Mouse (Mus musculus) c-Kit-negative CD71-positive TER-119-positive erythroid progenitor cells, embryonic 14.5 days (primary cell): Measurements from ENCODE around the gene Depdc5.
"Not testable (repeated sequence)": the region's sequence is repeated elsewhere in the genome, so short reads cannot be mapped to it uniquely, and the experiment has no call there.

ENCODE experiments used
- DNase-seq: peaks from one replicate; pipeline ENCODE4 v3.0.0-alpha.2; 2013; ENCODE audit warnings: low read depth, low spot score

The Depdc5 gene

GRCm38 (mm10) chr5:32907496-32907895, 44.0 kb downstream of the Depdc5 start:
- no peak for DNase-seq

DNA sequence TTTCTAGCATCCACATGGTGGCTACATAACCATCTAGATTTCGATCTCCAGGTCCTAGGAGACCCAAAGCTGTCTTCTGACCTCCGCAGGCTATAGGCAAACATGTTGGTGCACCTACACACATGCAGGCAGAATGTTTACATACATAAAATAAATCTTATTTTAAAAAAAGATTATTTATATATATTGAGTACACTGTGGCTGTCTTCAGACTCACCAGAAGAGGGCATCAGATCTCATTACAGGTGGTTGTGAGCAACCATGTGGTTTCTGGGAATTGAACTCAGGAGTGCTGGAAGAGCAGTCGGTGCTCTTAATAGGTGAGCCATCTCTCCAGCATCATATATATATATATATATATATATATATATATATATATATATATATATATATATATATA, 50.6 kb downstream of the Depdc5 start:
- no peak for DNase-seq

GRCm38 (mm10) chr5:32919281-32919680, 55.8 kb downstream of the Depdc5 start:
- DNase-seq = not testable (repeated sequence)

GRCm38 (mm10) chr5:32922906-32923305, 59.4 kb downstream of the Depdc5 start:
- DNase-seq = no peak

- no peak for DNase-seq
These were observed 67.3 kb downstream of the Depdc5 start for GRCm38 (mm10) chr5:32930761-32931160.

DNA sequence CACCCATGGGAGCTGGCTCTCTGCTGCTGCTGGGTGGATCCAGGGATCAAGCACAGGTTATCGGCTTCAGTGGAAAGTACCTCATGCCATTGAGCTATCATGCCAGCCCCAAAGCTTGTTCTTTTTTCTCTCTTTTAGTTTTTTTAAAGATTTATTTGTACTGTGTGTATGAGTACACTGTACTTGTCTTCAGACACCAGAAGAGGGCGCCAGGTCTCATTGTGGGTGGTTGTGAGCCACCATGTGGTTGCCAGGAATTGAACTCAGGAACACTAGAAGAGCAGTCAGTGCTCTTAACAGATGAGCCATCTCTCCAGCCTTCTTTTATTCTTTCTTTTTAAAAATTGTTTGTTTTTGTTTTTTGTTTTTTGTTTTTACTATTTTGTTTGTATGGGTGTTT, 71.2 kb downstream of the Depdc5 start:
- DNase-seq = no peak

- no peak for DNase-seq
These were observed 77.1 kb downstream of the Depdc5 start for GRCm38 (mm10) chr5:32940586-32940985.

DNA sequence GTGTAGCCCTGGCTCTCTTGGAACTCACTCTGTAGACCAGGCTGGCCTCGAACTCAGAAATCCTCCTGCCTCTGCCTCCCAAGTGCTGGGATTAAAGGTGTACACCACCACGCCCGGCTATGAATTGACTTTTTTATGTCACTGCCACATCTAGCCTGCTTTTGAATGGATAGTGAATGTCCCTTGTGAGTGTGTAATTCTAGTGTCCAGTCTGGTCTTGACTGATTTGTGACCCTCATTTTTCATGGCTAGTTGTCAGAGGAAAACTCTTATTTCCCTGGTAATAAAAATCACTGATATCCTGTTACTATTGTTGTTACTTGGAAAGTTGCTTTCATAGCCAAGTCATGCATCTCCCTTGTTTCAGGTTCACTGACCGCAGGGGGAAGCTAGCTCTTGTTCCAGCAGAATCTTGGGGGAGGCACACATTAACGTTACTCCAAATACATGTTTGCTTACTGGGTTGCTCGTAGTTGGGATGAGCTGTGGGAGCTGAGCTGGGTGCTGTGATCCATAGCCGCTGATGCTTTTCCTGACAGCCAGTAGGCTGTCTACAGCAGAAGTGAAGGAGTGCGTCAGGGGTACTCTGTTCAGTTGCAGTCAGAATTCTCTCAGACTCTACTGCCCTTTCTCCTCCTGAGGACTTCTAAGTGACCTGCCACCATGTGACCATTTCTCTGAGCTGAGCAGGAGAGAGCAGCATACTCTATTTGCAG, 77.9 kb downstream of the Depdc5 start:
- DNase-seq = no peak

DNA sequence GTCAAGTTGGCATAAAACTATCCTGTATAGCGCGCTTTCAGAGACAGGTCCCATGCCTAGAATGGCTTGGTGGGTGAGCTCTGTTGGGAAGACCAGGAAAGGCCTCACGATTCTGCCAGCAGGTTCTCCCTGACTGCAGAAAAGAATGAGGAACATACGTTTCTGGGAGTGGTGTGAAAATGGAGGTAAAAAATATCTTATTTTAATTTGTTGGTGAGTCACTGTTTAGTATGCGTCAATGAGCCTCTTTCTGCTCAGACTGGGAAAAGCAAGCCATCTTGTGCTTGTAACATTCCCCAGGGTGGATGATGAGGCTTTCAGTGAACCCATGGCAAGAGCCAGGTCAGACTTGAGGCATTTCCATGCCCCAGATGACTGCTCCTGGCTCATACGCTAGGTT, 86.6 kb downstream of the Depdc5 start:
- DNase-seq = no peak

- peak; percentile 31 for DNase-seq
These were observed 87.3 kb downstream of the Depdc5 start for GRCm38 (mm10) chr5:32950702-32951274.

DNA sequence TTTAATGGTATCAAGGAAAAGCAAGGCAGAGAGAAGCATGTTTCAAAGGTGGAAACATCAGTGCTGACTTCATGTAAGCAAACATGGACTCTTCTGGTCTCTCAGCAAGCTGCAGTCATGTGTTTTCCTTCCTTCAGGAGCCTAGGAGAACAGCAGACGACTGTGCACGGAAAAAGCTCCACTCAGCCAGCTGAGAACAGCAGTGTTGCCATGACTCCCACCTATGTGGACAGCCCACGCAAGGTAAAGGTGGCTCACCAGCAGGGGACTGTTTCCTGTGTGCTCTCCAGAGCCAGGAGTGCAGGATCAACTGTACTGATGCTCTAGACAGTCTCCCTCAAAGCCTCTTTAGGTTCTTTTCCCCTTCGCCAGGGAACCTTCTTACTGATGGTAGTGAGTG, 92.2 kb downstream of the Depdc5 start:
- DNase-seq = no peak

- no peak for DNase-seq
These were observed 98.1 kb downstream of the Depdc5 start for GRCm38 (mm10) chr5:32961616-32962015.

DNA sequence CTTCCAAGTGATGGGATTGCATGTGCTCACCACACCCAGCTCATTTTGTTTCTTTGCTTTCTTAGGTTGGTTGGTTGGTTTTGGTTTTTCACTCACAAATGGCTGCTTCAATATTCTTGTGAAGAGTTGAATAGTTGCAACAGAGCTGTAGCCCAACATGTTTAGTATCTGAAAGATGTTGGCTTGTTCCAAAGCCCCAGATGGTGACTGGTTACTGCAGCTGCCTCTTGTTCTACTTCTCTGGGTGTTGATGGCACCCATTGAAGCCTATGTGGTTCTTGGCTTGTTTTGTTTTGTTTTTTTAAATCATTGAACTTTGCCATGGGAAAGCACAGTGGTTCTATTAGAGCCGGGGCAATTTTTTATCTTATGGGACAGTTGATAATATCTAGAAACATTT, 99.1 kb downstream of the Depdc5 start:
- DNase-seq = no peak

- no peak for DNase-seq
These were observed 113.0 kb downstream of the Depdc5 start for GRCm38 (mm10) chr5:32976541-32976940.

DNA sequence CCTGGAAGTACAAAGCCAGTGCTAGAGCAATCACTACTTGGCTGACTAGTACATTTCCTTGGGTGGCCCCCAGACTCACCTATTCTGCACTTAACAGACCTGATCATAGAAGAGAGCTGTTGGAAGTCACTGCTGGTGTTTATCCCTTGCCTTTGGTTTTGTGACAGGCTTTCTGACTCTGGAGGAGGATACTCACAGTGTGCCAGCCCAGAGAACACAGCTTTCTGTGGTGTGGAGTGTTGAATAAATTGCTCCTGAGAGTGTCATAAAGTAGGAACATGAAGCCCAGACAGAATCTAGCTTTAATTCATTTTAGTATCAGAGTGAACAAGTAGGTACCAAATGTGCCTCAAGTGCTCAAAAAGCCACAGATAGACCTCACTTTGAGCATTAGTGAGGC, 113.7 kb downstream of the Depdc5 start:
- no peak for DNase-seq

DNA sequence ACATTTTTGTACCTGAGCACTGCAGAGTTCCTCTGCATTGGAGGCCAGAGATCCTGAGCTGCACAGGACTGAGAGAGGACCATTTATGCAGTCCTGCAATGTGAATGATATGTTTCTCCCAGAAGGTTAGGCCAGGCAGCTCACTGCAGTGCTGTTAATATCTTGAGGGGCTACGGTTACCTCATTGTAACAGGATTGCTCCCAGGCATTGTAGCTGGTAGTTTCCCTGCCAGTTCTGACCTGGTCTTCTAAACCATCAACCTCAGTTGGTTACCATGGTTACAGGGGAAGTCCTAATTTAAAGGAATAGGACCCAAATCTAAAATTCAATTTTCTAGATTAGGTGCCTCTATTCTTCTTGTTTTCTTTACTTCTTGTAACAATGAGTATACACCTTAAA, 121.9 kb downstream of the Depdc5 start:
- DNase-seq = no peak

DNA sequence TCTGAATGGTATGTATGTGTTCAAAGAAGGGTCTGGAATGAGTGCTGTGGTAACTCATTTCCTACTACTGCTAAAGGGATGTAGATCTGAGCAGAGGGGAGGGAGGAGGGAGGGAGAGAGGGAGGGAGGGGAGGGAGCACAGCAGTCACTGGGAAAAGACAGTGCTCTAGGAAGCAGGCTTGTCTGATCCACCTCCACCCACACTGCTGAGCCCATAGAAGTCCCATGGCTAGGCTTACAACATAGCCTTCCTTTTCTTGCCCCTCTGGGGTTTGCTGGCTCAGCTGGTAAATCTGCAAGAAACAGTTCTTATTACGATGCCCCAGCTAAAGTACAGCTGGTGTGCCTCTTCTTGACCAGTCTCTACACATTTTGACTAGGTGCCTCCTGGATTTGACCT, 124.4 kb downstream of the Depdc5 start:
- DNase-seq = no peak

DNA sequence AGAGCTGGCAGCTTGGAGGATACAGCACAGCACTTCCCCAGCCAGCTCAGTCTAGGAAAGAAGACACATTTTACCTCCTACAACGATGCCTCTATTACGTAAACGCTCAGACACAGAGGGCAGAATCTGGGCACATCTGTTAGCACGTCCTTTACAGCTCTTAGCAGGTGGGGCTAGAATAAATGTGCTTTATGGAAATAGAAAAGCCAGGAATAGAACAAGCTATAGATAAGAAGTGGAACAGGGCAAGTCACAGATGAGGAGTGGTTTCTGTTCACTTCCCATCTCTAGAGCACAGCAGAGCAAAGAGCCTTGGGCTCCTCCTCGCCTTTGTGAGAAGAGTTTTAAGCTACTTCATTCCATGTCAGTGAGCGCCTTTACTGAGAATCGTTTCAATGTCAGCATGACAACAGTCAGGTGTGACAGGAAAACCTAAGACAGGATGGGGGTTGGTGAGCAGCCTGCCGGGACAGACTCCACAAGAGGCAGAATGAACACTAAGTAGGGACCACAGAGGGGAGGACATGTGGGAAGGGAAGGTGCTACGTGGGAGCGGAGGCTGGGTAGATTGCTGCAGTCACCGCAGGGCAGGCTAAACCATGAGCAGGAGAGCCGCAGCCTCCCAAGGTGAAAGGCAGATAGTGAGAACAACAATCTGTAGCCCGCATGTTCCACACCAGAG, 126.6 kb downstream of the Depdc5 start:
- DNase-seq = no peak

DNA sequence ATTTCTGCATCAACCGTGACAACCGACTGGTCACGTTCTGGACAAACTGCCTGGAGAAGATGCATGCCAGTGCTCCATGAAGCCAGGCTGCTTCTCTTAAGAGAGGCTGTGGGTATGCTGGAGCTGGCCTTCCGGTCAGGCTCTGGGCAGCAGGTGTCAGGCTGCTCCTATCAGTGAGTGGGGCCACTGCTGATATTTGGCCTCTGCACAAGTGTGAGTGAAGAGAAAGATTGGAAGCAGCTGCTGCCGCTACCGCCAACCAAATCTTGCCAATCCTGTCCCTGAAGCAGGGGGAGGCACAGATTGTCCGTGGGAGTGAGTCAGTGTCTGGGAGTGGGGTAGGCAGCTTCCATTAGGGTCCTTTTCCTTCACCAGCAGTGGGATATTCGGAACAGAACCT, 127.7 kb downstream of the Depdc5 start:
- DNase-seq = no peak

DNA sequence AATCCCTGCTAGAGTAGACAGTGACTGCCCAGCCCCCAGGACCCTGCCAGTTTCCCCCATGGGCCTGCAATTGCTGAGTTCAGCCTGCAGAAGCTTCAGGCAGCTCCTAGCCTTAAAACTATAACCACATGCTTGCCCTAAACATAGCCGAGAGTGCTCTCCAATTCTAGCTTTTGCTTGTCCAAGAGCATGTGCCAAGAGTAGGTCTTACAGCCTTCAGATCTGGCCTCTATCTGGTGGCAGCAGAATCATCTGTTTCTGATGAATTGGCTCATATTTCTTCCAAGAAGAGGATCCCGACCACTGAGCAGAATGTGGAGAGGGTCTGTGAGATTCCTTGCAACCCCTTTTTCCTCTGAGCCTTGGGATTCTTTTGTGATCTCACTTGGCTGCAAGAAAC, 131.0 kb downstream of the Depdc5 start:
- no peak for DNase-seq

DNA sequence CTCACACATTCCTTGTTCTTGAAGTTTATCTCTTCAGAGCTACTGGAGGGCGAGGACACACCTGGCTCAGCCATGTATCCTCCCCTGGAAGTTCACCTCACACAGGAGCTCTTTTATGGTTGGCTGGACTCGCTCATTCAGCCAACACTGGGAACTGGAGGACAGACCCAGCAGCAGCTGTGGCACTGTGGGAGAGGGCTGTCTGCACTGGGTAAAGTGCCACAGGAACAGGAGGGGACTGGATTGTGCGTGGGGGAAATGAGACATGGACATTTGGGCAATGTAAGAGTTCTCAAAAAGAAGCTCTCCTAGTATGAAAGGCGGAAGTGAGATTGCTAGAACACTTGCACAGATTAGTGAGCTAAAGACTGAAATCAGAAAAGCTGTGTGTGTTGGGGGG, 132.3 kb downstream of the Depdc5 start:
- no peak for DNase-seq

DNA sequence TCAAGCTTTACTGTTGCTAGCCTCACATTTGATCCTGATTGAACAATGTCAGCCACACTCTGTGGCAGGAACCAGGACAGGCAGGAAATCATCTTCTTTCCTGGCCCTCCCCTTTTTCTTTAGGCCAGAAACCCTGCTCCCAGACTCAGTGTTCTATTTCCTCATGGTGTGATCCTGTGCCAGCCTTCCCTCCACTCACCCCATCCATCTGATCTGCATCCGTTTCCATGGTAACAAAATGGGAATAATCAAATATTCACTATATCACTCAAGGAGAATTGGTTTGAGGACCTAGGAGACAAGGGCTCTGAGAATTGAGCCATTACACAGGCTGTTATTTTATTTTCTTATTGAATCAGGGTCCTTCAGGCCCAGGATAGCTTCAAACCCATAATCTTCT, 133.1 kb downstream of the Depdc5 start:
- DNase-seq = no peak

DNA sequence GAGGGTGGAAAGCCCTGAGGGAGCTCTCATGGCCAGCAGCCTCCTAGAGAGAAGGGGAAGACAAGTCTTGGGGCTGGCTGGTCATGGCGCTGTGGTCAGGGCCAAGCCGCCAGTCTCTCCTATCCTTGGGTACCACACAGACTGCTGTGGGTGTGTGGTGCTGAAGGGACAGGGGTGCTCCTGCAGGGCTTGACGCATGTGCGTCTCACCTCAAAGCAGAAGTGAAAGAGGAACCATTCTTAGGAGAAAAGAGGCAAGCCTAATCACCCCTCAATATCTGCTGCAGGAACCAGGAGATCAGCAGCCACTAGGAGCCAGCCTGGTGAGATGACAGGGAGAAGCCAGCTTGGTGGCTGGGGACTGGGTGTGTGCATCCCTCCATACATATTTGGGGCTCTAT, 134.2 kb downstream of the Depdc5 start:
- no peak for DNase-seq
